Mouse (Mus musculus): ENCODE results near the gene Lsamp.

Lsamp gene

GRCm38 (mm10) chr16:41790016-41790415, 1805.9 kb downstream of the Lsamp start:
- DNase-seq: peak; percentile 41

GRCm38 (mm10) chr16:41820369-41820768, 1836.2 kb downstream of the Lsamp start:
- DNase-seq: no peak

- DNase-seq: peak; percentile 61
Measured at GRCm38 (mm10) chr16:41826899-41827604, 1842.9 kb downstream of the Lsamp start.

GRCm38 (mm10) chr16:41827605-41827948, 1843.4 kb downstream of the Lsamp start:
- DNase-seq: no peak

- no peak for DNase-seq
Measured at GRCm38 (mm10) chr16:41834637-41835036, 1850.5 kb downstream of the Lsamp start.

- peak; percentile 71 for DNase-seq
Measured at GRCm38 (mm10) chr16:41835745-41836144, 1851.6 kb downstream of the Lsamp start.

GRCm38 (mm10) chr16:41839751-41840404, 1855.7 kb downstream of the Lsamp start:
- no peak for DNase-seq

- DNase-seq: peak; percentile 55
Measured at GRCm38 (mm10) chr16:41846903-41847302, 1862.7 kb downstream of the Lsamp start.

- DNase-seq: peak; percentile 92
Measured at GRCm38 (mm10) chr16:41871917-41872593, 1887.9 kb downstream of the Lsamp start.

- DNase-seq: no peak
Measured at GRCm38 (mm10) chr16:41888546-41889165, 1904.5 kb downstream of the Lsamp start.

- DNase-seq: no peak
Measured at GRCm38 (mm10) chr16:41900783-41901182, 1916.6 kb downstream of the Lsamp start.

- peak; percentile 84 for DNase-seq
Measured at GRCm38 (mm10) chr16:41903654-41904053, 1919.5 kb downstream of the Lsamp start.

- DNase-seq: no peak
Measured at GRCm38 (mm10) chr16:41912584-41913193, 1928.5 kb downstream of the Lsamp start.

GRCm38 (mm10) chr16:41913346-41913745, 1929.2 kb downstream of the Lsamp start:
- DNase-seq: no peak

- DNase-seq: peak; percentile 67
Measured at GRCm38 (mm10) chr16:41916342-41916741, 1932.2 kb downstream of the Lsamp start.

- peak; percentile 65 for DNase-seq
Measured at GRCm38 (mm10) chr16:41917057-41917821, 1933.1 kb downstream of the Lsamp start.

GRCm38 (mm10) chr16:41929546-41929945, 1945.4 kb downstream of the Lsamp start:
- peak; percentile 80 for DNase-seq

- DNase-seq: no peak
Measured at GRCm38 (mm10) chr16:41935701-41936100, 1951.5 kb downstream of the Lsamp start.

- DNase-seq: no peak
Measured at GRCm38 (mm10) chr16:41936908-41937595, 1952.9 kb downstream of the Lsamp start.

GRCm38 (mm10) chr16:41937596-41937990, 1953.4 kb downstream of the Lsamp start:
- DNase-seq: no peak

GRCm38 (mm10) chr16:41938258-41938657, 1954.1 kb downstream of the Lsamp start:
- DNase-seq: peak; percentile 80

Data from cerebellum, adult 9-10 months (tissue).